Mouse (Mus musculus) myocyte (in vitro differentiated cells): ENCODE measurements at regions not wholly inside any gene's neighbourhood (a gene's known extent, or its start where the extent isn't known, plus 50 kb on each side); places are given as distances from the start of the nearest gene placed in this dataset.

Source experiments
- CEBPB ChIP-seq: IDR thresholded peaks from 2 replicates; pipeline ENCODE4 v1.6.1; 2011; ENCODE audit warnings: mild to moderate bottlenecking, moderate library complexity; ENCODE audit not compliant: poor library complexity, insufficient read depth, severe bottlenecking
- E2F4 ChIP-seq: IDR thresholded peaks from one replicate; pipeline ENCODE4 v1.6.1; 2011; ENCODE audit warnings: mild to moderate bottlenecking, control low read depth, moderate library complexity; ENCODE audit not compliant: insufficient read depth
- MAX ChIP-seq: IDR thresholded peaks from one replicate; pipeline ENCODE4 v1.6.1; 2011; ENCODE audit warnings: low read depth, mild to moderate bottlenecking, control low read depth
- MYOD1 ChIP-seq, 3 experiments: IDR thresholded peaks; one replicate each; pipeline ENCODE4 v1.6.1; 2011; ENCODE audit warnings: control low read depth in 2 of 3, low read depth in 2 of 3, mild to moderate bottlenecking in 2 of 3, moderate library complexity in 1 of 3; ENCODE audit not compliant: insufficient read length in 2 of 3, control insufficient read depth in 1 of 3
- MYOG ChIP-seq, 3 experiments: IDR thresholded peaks; one replicate each; pipeline ENCODE4 v1.6.1; 2011; ENCODE audit warnings: control low read depth in 2 of 3, low read depth in 2 of 3, mild to moderate bottlenecking in 2 of 3; ENCODE audit not compliant: insufficient read length in 2 of 3, control insufficient read depth in 1 of 3, insufficient read depth in 1 of 3
- POLR2A ChIP-seq: IDR thresholded peaks from one replicate; pipeline ENCODE4 v1.6.1; 2011; ENCODE audit warnings: low read depth, mild to moderate bottlenecking, control low read depth, moderate library complexity; ENCODE audit not compliant: insufficient read length
- POLR2AphosphoS2 ChIP-seq: IDR thresholded peaks from one replicate; pipeline ENCODE4 v1.6.1; 2011; ENCODE audit warnings: low read depth, control low read depth; ENCODE audit not compliant: insufficient read length
- REST ChIP-seq: IDR thresholded peaks from one replicate; pipeline ENCODE4 v1.6.1; 2011; ENCODE audit warnings: mild to moderate bottlenecking, control low read depth, moderate library complexity; ENCODE audit not compliant: insufficient read depth, insufficient read length
- SRF ChIP-seq: IDR thresholded peaks from one replicate; pipeline ENCODE4 v1.6.1; 2011; ENCODE audit warnings: low read depth; ENCODE audit not compliant: control insufficient read depth, insufficient read length
- TCF12 ChIP-seq: IDR thresholded peaks from one replicate; pipeline ENCODE4 v1.6.1; 2011; ENCODE audit warnings: mild to moderate bottlenecking, control low read depth; ENCODE audit not compliant: poor library complexity, insufficient read depth, severe bottlenecking
- TCF3 ChIP-seq: IDR thresholded peaks from one replicate; pipeline ENCODE4 v1.6.1; 2011; ENCODE audit warnings: low read depth, control low read depth; ENCODE audit not compliant: insufficient read length
- USF1 ChIP-seq: IDR thresholded peaks from one replicate; pipeline ENCODE4 v1.6.1; 2011; ENCODE audit warnings: low read depth, mild to moderate bottlenecking, control low read depth, moderate library complexity

DNA sequence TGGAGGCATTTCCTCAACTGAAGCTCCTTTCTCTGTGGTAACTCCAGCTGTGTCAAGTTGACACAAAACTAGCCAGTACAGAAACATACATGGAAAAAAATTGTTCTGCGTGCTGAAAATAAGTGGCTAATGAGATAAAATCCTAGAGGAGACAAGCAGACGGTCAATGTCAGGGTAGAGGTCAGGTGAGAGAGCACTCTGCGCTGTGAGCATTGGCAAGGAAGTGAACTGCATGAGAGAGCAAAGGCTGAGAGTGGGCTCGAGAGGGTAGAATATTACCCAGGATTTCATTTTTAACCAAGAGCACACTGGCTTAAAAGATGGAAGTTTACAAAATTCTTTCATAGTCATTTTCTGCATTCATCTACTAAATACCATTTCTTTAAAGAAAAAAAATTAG is 439.2 kb downstream of the Tns1 start:
- no peak for TF ChIP-seq POLR2A
- TF ChIP-seq TCF12, result no peak
- no peak for TF ChIP-seq MYOG (IDR thresholded peaks at IDR 0.05; ENCODE audit: control insufficient read depth in 1 of 3, insufficient read depth in 1 of 3, insufficient read length in 2 of 3, low read depth in 2 of 3)
- no peak for TF ChIP-seq MAX
- TF ChIP-seq MYOD1 (IDR thresholded peaks at IDR 0.05; ENCODE audit: control insufficient read depth in 1 of 3, insufficient read length in 2 of 3, low read depth in 2 of 3), result no peak
- no peak for TF ChIP-seq E2F4
- TF ChIP-seq POLR2AphosphoS2, result no peak
- TF ChIP-seq REST, result no peak
- no peak for TF ChIP-seq CEBPB
- no peak for TF ChIP-seq USF1
- no peak for TF ChIP-seq SRF
- no peak for TF ChIP-seq TCF3
